Mouse (Mus musculus): ENCODE data around the gene Ank3. TPM values are rescaled to one million over a fixed set of nuclear protein-coding genes. Genes with fewer than 3 reads are reported as not detected.

Gene Ank3
- polyA plus RNA-seq, 1 experiment from 2014 or later: 24.7 TPM

GRCm38 (mm10) chr10:69467182-69467581 is 68.6 kb downstream of the Ank3 start:
- H3K27me3 ChIP-seq (replicated peaks; ENCODE audit: control insufficient read depth, insufficient read depth, low read length): no peaks in the 10 kb centered on the region
- no peak overlapping the region for H3K4me2 ChIP-seq (ENCODE audit: low read length)
- ATAC-seq (replicated peaks; ENCODE audit: low FRiP score, low TSS enrichment, low read depth) (no peak), DNase-seq (ENCODE audit: low spot score) (no peak)
- H3K4me1 ChIP-seq (replicated peaks; ENCODE audit: control insufficient read depth, insufficient read depth, low read length): no peaks in the 10 kb centered on the region
- no peaks in the 10 kb centered on the region for H3K36me3 ChIP-seq (ENCODE audit: control insufficient read depth, insufficient read depth, low read length)
- H3K27ac ChIP-seq (ENCODE audit: low read depth): no peak overlapping the region
- H3K4me3 ChIP-seq (ENCODE audit: low read depth, low read length): no peak overlapping the region
- H3K9ac ChIP-seq (ENCODE audit: low read length): no peak overlapping the region
- 74% methylated on average over 2 of the region's 2 CpGs for WGBS
- H3K9me3 ChIP-seq (ENCODE audit: control insufficient read depth, low read length): no peaks in the 10 kb centered on the region

GRCm38 (mm10) chr10:69471841-69472240 is 73.3 kb downstream of the Ank3 start:
- H3K36me3 ChIP-seq (ENCODE audit: control insufficient read depth, insufficient read depth, low read length): no peaks in the 10 kb centered on the region
- no peak for DNase-seq (ENCODE audit: low spot score)
- 81% methylated on average over 4 of the region's 4 CpGs for WGBS
- ATAC-seq (replicated peaks; ENCODE audit: low FRiP score, low TSS enrichment, low read depth): no peak
- no peak overlapping the region for H3K9ac ChIP-seq (ENCODE audit: low read length)
- no peaks in the 10 kb centered on the region for H3K9me3 ChIP-seq (ENCODE audit: control insufficient read depth, low read length)
- no peaks in the 10 kb centered on the region for H3K4me1 ChIP-seq (replicated peaks; ENCODE audit: control insufficient read depth, insufficient read depth, low read length)
- no peak overlapping the region for H3K4me2 ChIP-seq (ENCODE audit: low read length)
- no peak overlapping the region for H3K4me3 ChIP-seq (ENCODE audit: low read depth, low read length)
- no peaks in the 10 kb centered on the region for H3K27me3 ChIP-seq (replicated peaks; ENCODE audit: control insufficient read depth, insufficient read depth, low read length)
- no peak overlapping the region for H3K27ac ChIP-seq (ENCODE audit: low read depth)

- no peaks in the 10 kb centered on the region for H3K4me1 ChIP-seq (replicated peaks; ENCODE audit: control insufficient read depth, insufficient read depth, low read length)
- H3K27me3 ChIP-seq (replicated peaks; ENCODE audit: control insufficient read depth, insufficient read depth, low read length): no peaks in the 10 kb centered on the region
- no peak overlapping the region for H3K4me3 ChIP-seq (ENCODE audit: low read depth, low read length)
- WGBS: 35% methylated on average over 1 of the region's 1 CpGs
- H3K27ac ChIP-seq (ENCODE audit: low read depth): no peak overlapping the region
- DNase-seq (ENCODE audit: low spot score) (no peak), ATAC-seq (replicated peaks; ENCODE audit: low FRiP score, low TSS enrichment, low read depth) (no peak)
- no peak overlapping the region for H3K4me2 ChIP-seq (ENCODE audit: low read length)
- no peaks in the 10 kb centered on the region for H3K36me3 ChIP-seq (ENCODE audit: control insufficient read depth, insufficient read depth, low read length)
- no peaks in the 10 kb centered on the region for H3K9me3 ChIP-seq (ENCODE audit: control insufficient read depth, low read length)
- H3K9ac ChIP-seq (ENCODE audit: low read length): no peak overlapping the region
Measured at GRCm38 (mm10) chr10:69476871-69477270, 78.3 kb downstream of the Ank3 start.

DNA sequence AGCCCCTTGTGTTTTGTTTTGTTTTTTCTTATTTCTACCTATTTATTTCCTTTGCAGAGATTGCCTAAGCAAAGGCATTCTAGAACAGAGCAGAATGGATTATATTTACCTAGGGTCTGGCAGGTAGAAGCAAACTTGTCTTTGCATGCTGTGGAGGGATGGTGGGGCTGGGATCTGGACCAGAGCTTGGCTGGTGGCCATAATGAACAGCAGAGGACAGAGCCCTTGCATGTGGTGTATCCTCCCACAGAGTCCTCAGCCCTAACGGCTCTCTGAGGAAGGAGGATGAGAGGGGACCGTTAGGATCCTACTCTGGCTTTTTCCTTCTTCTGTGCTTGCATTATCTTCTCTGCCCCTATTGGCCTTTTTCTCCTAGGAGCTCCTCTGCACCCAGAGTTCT is 79.1 kb downstream of the Ank3 start:
- ATAC-seq (replicated peaks; ENCODE audit: low FRiP score, low TSS enrichment, low read depth) (no peak), DNase-seq (ENCODE audit: low spot score) (no peak)
- Histone ChIP-seq H3K36me3 (ENCODE audit: control insufficient read depth, insufficient read depth, low read length) (no peaks in the 10 kb centered on the region), H3K9ac (ENCODE audit: low read length) (no peak overlapping the region), H3K9me3 (ENCODE audit: control insufficient read depth, low read length) (no peaks in the 10 kb centered on the region), H3K27ac (ENCODE audit: low read depth) (no peak overlapping the region), H3K4me1 (replicated peaks; ENCODE audit: control insufficient read depth, insufficient read depth, low read length) (no peaks in the 10 kb centered on the region), H3K4me3 (ENCODE audit: low read depth, low read length) (no peak overlapping the region), H3K4me2 (ENCODE audit: low read length) (no peak overlapping the region), H3K27me3 (replicated peaks; ENCODE audit: control insufficient read depth, insufficient read depth, low read length) (no peaks in the 10 kb centered on the region)
- 59% methylated on average over 2 of the region's 2 CpGs for WGBS

- H3K9ac ChIP-seq (ENCODE audit: low read length): no peak overlapping the region
- no peaks in the 10 kb centered on the region for H3K27me3 ChIP-seq (replicated peaks; ENCODE audit: control insufficient read depth, insufficient read depth, low read length)
- 57% methylated on average over 3 of the region's 3 CpGs for WGBS
- ATAC-seq (replicated peaks; ENCODE audit: low FRiP score, low TSS enrichment, low read depth) (no peak), DNase-seq (ENCODE audit: low spot score) (no peak)
- H3K27ac ChIP-seq (ENCODE audit: low read depth): no peak overlapping the region
- no peak overlapping the region for H3K4me2 ChIP-seq (ENCODE audit: low read length)
- H3K4me1 ChIP-seq (replicated peaks; ENCODE audit: control insufficient read depth, insufficient read depth, low read length): no peaks in the 10 kb centered on the region
- H3K36me3 ChIP-seq (ENCODE audit: control insufficient read depth, insufficient read depth, low read length): no peaks in the 10 kb centered on the region
- no peak overlapping the region for H3K4me3 ChIP-seq (ENCODE audit: low read depth, low read length)
- no peaks in the 10 kb centered on the region for H3K9me3 ChIP-seq (ENCODE audit: control insufficient read depth, low read length)
Measured at GRCm38 (mm10) chr10:69478831-69479230, 80.3 kb downstream of the Ank3 start.

DNA sequence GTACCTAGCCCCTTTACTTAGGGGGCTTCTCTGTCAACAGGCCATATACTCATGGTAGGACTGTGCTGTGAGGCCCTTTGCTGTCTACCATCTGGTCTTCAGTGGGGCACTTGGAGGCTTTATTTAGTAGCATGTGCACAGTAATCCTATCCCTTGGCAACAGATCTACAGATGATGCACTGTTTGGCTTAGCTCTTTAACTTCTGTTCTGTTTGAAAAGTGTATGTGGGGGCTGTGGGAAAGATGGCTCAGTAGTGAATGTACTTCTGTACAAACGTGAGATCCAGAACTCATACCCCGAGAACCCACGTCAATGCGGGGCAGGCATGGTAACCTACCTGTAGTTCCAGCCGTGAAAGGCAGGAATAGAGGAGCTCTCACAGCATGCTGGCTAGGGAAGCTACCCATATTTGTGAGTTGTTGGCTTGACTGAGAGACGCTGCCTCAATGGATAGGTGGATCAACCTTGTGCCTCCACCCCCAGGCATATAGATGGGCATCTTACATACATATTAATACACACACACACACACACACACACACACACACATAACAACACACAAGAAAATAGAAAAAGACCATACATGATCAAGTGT is 86.7 kb downstream of the Ank3 start:
- DNase-seq (ENCODE audit: low spot score): no peak
- WGBS: 88% methylated on average over 6 of the region's 6 CpGs
- no peak for ATAC-seq (replicated peaks; ENCODE audit: low FRiP score, low TSS enrichment, low read depth)

GRCm38 (mm10) chr10:69490182-69490581 is 91.6 kb downstream of the Ank3 start:
- no peak overlapping the region for H3K27ac ChIP-seq (ENCODE audit: low read depth)
- no peak overlapping the region for H3K9ac ChIP-seq (ENCODE audit: low read length)
- no peak overlapping the region for H3K4me2 ChIP-seq (ENCODE audit: low read length)
- H3K27me3 ChIP-seq (replicated peaks; ENCODE audit: control insufficient read depth, insufficient read depth, low read length): no peaks in the 10 kb centered on the region
- no peaks in the 10 kb centered on the region for H3K36me3 ChIP-seq (ENCODE audit: control insufficient read depth, insufficient read depth, low read length)
- no peak overlapping the region for H3K4me3 ChIP-seq (ENCODE audit: low read depth, low read length)
- ATAC-seq (replicated peaks; ENCODE audit: low FRiP score, low TSS enrichment, low read depth) (no peak), DNase-seq (ENCODE audit: low spot score) (no peak)
- no peaks in the 10 kb centered on the region for H3K4me1 ChIP-seq (replicated peaks; ENCODE audit: control insufficient read depth, insufficient read depth, low read length)
- 81% methylated on average over 5 of the region's 5 CpGs for whole genome bisulfite sequencing
- no peaks in the 10 kb centered on the region for H3K9me3 ChIP-seq (ENCODE audit: control insufficient read depth, low read length)

More for the DNA sequence above, 86.7 kb downstream of the Ank3 start:
- no peak overlapping the region for H3K4me3 ChIP-seq (ENCODE audit: low read depth, low read length)
- H3K27ac ChIP-seq (ENCODE audit: low read depth): no peak overlapping the region
- no peaks in the 10 kb centered on the region for H3K36me3 ChIP-seq (ENCODE audit: control insufficient read depth, insufficient read depth, low read length)
- H3K9ac ChIP-seq (ENCODE audit: low read length): no peak overlapping the region
- H3K27me3 ChIP-seq (replicated peaks; ENCODE audit: control insufficient read depth, insufficient read depth, low read length): no peaks in the 10 kb centered on the region
- no peak overlapping the region for H3K4me2 ChIP-seq (ENCODE audit: low read length)
- H3K9me3 ChIP-seq (ENCODE audit: control insufficient read depth, low read length): no peaks in the 10 kb centered on the region
- no peaks in the 10 kb centered on the region for H3K4me1 ChIP-seq (replicated peaks; ENCODE audit: control insufficient read depth, insufficient read depth, low read length)

DNA sequence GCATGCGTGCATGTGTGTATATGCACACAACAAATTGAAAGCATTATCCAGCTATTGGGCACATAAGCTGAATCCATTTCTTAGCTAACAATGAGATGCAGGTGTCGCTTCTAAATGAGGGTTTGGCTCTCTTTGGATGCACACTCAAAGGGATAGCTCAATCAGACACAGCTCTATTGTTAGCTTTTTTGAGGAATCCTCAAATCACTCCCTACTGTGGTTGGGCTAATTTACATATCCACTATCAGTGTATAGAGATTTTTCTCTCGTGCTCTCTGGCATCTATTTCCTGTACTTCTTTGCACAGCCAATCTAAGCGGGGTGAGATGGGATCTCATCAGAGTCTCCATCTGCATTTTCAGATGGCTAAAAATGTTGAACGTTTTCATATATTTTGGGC is 93.4 kb downstream of the Ank3 start:
- no peak for ATAC-seq (replicated peaks; ENCODE audit: low FRiP score, low TSS enrichment, low read depth)
- no peak for DNase-seq (ENCODE audit: low spot score)
- no peaks in the 10 kb centered on the region for H3K9me3 ChIP-seq (ENCODE audit: control insufficient read depth, low read length)

GRCm38 (mm10) chr10:69497382-69497781 is 98.8 kb downstream of the Ank3 start:
- ATAC-seq (replicated peaks; ENCODE audit: low FRiP score, low TSS enrichment, low read depth) (no peak), DNase-seq (ENCODE audit: low spot score) (no peak)
- 87% methylated on average over 17 of the region's 17 CpGs for WGBS
- no peaks in the 10 kb centered on the region for H3K36me3 ChIP-seq (ENCODE audit: control insufficient read depth, insufficient read depth, low read length)
- no peaks in the 10 kb centered on the region for H3K27me3 ChIP-seq (replicated peaks; ENCODE audit: control insufficient read depth, insufficient read depth, low read length)
- H3K9me3 ChIP-seq (ENCODE audit: control insufficient read depth, low read length): no peaks in the 10 kb centered on the region
- 0 out of 2 replicates have a peak, but pooled peaks cover 8% of the 10 kb centered on the region for H3K4me1 ChIP-seq (replicated peaks; ENCODE audit: control insufficient read depth, insufficient read depth, low read length)
- H3K4me2 ChIP-seq (ENCODE audit: low read length): no peak overlapping the region
- no peak overlapping the region for H3K4me3 ChIP-seq (ENCODE audit: low read depth, low read length)
- no peak overlapping the region for H3K27ac ChIP-seq (ENCODE audit: low read depth)
- H3K9ac ChIP-seq (ENCODE audit: low read length): no peak overlapping the region

More for the DNA sequence above, 93.4 kb downstream of the Ank3 start:
- Histone ChIP-seq H3K4me3 (ENCODE audit: low read depth, low read length) (no peak overlapping the region), H3K27me3 (replicated peaks; ENCODE audit: control insufficient read depth, insufficient read depth, low read length) (no peaks in the 10 kb centered on the region), H3K4me2 (ENCODE audit: low read length) (no peak overlapping the region), H3K4me1 (replicated peaks; ENCODE audit: control insufficient read depth, insufficient read depth, low read length) (no peaks in the 10 kb centered on the region), H3K9ac (ENCODE audit: low read length) (no peak overlapping the region), H3K36me3 (ENCODE audit: control insufficient read depth, insufficient read depth, low read length) (no peaks in the 10 kb centered on the region), H3K27ac (ENCODE audit: low read depth) (no peak overlapping the region)
- WGBS: 76% methylated on average over 5 of the region's 5 CpGs

Data from intestine, embryonic 14.5 days (tissue).